Mouse (Mus musculus) left cerebral cortex, postnatal 14 days (tissue): ENCODE measurements around the gene Kcmf1. TPM values are rescaled to one million over a fixed set of nuclear protein-coding genes. Genes with fewer than 3 reads are reported as not detected.

ENCODE experiments used
- DNase-seq, 2 experiments: peaks; one replicate each; pipeline ENCODE4 v3.0.0; 2021 to 2022; ENCODE audit warnings: low spot score in 2 of 2, mixed read lengths in 1 of 2
- intact Hi-C: fragments of 180-260 bp; cut with DNase I; formaldehyde crosslinking; loops from one replicate; pipeline ENCODE4 v1.15.1; 2025
- long read RNA-seq, 2 experiments: library from polyadenylated mRNA; stranded (forward); transcript quantifications; one replicate each; pipeline ENCODE4 v2.0.0; 2021
- total RNA-seq, 2 experiments: library from RNA; stranded (reverse); gene quantifications; 2 replicates each; pipeline ENCODE4 v1.2.3; 2021

Gene Kcmf1
- total RNA-seq = 10 to 100 TPM; 62.3 to 62.5 TPM
- long read RNA-seq, experiment 1, transcript Kcmf1-201 (7 exons, 3,251 nt) = major isoform, 89 of 104 reads
- long read RNA-seq, experiment 1, partial matches to known transcripts = 13 of 104 reads
- long read RNA-seq, experiment 1, other reads (novel, unspliced or antisense) = 1 of 104 reads
- long read RNA-seq, experiment 2, transcript Kcmf1-201 (7 exons, 3,251 nt) = major isoform, 56 of 68 reads
- long read RNA-seq, experiment 2, partial matches to known transcripts = 1 of 68 reads
- long read RNA-seq, experiment 2, other reads (novel, unspliced or antisense) = 10 of 68 reads

DNA sequence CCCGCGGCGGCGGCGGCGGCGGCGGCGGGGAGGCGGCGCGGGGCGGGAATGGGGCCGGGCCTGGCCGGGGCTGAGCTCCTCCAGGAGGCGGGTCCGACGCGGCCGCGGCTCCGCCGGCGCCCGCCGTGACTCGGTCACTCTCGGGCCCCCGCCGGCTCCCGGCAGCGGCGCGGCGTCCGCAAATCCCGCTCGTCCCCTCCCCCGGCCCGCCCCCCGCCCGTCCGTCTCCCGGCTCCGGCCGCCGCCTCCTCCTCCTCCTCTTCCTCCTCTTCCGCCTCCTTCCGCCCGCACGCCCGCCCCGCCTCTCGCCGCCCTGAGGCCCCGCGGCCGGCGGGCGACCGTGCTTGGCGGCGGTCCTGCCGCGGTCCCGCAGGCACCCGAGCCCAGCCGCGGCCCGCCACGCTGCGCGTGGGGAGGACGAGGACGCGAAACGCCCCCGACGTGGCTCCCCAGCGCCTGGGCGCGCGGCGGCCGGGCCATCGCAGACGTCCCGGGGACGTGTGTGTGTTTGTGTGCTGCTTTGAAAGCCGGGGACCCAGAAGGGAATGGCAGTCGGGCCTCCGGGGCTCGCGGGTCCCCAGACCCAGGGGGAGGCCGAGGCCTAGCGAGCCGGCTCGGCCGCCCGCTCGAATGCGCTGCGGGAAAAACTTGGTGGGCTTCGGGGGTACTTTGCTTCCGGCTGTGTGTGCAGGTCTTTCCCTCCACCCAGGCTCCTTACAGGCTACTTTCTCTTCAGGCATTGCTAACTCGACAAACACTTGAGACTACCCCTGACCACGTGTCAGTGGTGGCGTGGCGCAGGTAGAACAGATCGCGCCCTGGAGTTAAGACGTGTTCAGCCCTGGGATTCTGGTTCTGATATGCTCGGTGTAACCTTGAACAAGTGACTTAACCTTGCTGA, at the start of gene Kcmf1:
Gene Kcmf1, minus strand, starts transcription at position 199 of the 901 bp plus-strand sequence.
- intact Hi-C loops = no loop called here
- DNase-seq = peak; percentile 16 to 58

DNA sequence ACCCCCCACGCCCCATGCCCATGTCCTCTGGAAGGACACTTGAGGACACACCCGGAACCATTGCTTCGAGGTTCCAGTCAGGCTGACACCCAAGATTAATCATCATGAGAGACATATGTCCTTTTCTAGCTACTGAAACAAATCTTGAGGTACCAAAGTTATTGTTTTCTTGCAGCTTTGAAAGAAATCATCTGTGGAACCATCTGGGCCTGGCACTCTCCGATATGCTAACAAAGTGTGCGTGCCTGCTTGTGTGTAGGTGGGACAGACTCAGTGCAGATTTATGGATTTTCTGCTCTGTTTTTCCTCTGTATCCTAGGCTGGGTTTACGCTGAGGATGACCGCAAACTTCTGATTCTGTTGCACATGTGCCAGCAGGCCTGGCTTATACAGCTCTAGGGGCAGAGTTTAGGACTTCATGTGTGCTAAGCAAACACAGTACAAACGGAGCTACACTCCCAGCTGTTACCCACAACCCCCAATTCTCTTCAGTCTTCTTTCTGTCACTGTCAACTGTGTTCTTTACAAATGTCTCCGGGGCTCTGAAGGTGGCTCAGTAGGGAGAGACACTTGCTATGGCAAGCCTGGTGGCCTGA, 49.5 kb upstream of the Kcmf1 start:
- intact Hi-C loops = loop anchor here (10.0 kb wide), 1 partner anchor 106 kb away; no protein-coding TSS in a partner anchor

DNA sequence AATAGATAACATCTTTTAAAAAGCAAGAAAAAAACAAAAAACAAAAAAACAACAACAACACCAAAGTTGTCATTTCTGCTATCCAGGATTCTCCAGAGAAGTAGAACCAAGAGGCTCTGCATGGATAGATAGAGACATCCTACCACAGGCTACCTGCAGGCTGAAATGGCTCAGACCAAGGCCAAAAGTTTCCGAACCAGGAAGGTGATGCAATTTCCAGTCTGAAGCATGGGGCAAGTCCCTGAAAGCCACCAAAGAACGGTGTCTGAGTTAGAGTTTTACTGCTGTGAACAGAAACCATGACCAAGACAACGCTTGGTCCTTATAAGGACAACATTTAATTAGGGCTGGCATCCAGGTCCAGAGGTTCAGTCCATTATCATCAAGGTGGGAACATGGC, 48.6 kb upstream of the Kcmf1 start:
- intact Hi-C loops = loop anchor here (10.0 kb wide), 1 partner anchor 106 kb away; no protein-coding TSS in a partner anchor
- DNase-seq = no peak

More for the DNA sequence above, 49.5 kb upstream of the Kcmf1 start:
- DNase-seq = peak; percentile 73 to 80

DNA sequence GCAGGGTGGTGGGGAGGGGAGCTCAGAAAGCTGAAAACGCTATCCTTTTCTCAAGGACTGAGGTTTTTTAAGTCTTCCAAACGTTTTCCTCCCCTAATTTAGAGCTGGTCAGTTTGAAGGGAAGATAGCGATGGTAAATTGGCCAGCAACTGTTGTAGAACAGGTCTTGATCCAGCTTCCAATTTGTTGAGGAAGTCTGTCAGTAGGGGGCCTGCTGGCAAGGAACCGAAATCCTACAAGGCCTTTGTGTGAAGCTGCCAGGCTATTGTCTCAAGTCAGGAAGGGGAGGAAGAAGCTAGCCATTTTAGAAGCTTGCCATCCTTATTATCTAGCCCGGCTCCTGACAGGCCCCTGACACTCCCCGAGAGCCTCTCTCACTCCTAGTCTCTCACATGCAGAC, 48.2 kb upstream of the Kcmf1 start:
- DNase-seq = no peak
- intact Hi-C loops = loop anchor here (10.0 kb wide), 1 partner anchor 107 kb away; no protein-coding TSS in a partner anchor

DNA sequence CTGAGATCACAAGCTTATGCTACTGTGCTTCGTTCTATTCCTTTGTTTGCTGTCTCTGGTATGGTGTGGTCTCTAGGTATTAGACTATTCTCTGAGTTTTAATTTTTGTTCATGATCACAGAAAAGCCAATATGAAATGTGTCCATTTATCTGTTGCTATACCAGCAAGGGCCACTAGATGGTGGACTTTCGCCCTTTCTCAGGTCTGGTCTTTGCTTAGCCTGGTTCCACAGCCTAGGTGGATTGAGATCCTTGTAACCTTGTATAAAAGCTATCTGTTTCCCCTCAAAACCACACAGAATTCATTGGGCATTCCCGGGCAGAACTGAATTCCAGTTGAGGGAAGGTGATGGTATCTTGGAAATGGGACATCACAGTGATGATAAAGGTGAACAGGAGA, 40.7 kb upstream of the Kcmf1 start:
- peak; percentile 61 to 84 for DNase-seq
- intact Hi-C loops = loop anchor here (1.0 to 10.0 kb wide), 4 partner anchors 70 to 287 kb away; no protein-coding TSS in a partner anchor

DNA sequence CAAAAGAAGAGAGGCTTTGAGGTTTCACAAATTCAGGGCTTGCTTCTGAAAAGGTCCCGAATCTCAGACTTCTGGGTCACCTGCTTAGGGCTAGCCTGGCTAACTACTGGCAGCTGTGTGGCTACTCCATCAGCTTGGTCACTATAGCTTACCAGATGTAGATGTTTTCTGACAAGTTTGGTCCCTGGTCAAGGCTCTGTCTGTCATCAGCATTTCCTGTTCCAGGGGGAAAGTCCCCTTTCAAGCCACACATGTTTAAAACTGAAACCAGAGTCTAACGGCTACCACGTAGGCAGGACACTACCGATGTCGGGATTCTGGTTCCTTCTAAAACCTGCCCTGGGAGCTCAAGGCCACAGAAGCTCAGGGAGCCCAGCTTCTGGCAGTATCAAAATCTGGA, 38.1 kb upstream of the Kcmf1 start:
- intact Hi-C loops = no loop called here
- DNase-seq = no peak

DNA sequence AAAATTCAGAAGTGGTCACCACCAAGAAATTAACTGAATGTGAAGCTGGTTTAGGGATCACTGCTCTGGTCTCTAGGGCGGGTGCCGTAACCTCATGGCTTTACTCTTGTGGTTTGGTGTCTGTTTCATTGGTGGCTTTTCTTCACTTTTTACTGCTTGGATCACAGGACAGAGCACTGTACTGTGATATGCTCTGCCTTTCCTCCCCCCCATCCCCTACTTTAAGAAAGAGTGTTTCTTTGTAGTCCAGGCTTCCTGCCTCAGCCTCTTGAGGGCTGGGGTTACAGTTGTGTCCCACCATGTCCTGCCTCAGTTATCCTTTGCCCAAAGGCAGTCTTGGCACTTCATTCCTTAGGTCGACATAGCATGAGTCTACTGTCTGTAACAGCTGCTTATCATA, 37.7 kb upstream of the Kcmf1 start:
- intact Hi-C loops = no loop called here
- DNase-seq = no peak

DNA sequence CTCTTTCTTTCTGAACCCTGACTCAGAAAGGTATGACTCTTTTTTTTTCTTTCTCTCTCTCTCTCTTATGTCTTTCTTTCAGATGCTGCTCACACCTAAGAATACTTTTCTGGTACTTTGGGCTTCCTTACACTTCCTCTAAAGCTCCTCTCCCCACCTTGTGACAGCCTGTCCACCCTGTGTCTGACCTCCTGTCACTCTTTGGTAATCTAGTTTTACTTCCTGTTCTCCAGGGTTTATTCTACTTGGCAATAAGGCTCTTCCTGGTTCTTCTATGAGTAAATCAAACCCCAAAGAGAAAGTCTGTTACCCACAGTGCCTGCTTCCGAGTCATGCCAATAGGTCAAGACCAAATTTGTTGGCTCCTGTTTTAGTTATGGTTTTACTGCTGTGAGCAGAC, 33.2 kb upstream of the Kcmf1 start:
- DNase-seq = no peak
- intact Hi-C loops = no loop called here

DNA sequence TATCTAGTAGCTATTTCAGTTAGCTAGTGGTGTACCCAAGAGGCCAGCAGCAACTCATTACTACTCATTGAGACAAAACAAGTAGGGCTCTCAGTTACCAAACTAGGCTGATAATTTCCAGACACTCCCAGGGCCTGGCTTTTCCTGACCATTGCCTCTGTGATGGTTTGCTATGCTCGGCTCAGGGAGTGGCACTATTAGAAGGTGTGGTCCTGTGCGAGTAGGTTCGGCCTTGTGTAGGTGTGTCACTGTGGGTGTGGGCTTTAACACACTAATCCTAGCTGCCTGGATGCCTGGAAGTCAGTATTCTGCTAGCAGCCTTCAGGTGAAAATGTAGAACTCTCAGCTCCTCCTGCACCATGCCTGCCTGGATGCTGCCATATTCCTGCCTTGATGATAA, 31.8 kb upstream of the Kcmf1 start:
- no peak for DNase-seq
- intact Hi-C loops = no loop called here

DNA sequence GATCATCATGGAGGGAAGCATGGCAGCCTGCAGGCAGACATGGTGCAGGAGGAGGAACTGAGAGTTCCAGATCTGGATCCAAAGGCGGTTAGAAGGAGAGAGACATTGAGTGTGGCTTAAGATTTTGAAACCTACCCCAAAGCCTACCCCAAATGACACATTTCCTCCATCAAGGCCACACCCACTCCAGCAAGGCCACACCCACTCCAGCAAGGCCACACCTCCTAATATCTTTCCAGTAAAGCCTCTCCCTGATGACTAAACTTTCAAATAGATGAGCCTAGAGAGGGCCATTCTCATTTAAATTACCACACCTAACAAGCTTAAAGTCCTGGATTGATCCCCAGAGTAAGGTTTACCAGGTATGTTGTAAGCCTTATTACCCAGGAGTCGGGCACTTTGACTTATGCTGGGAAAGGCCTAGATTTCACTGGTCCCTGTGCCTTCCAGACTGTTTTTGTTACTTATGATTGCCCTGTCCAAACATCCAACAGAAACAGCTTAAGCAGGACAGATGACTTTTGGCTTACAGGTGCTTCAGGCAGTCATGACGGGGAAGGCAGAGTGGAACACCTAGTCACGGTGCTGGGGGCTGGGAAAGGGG, 30.1 kb upstream of the Kcmf1 start:
- intact Hi-C loops = no loop called here
- no peak for DNase-seq

DNA sequence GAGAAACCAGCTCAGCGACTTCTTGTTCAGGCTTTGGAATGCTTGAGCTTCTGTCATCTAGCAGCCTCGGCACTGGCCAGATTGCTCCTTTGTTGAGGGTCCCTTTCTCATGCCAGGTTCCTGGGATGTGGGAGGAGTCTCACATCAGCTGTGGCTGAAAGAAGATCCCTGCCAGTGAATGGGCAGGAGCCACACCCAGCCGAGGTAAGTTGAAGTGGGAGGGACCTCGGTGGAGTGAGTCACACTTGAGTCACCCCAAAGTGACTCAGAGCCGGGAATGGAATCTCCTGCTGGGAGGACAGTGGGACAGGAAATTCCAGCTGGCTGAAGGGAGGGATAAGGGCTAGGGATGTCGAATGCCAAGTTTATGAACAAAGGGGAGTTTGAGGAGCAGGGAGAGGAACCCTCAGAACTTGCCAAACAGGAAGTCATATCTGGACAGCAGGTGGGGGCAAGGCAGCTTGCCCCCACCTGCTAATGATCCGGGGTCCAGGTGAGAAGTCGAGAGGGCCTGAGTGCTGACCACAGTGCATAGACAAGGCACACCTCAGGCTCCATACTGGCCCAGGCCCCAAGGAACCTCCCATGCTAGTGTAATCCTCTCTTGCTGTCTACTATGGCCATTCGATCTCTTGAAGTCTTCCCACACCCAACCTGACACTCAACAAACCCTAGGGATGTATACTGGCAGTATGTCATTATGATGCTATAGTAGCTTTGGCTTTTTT, 27.1 kb upstream of the Kcmf1 start:
- no peak for DNase-seq
- intact Hi-C loops = no loop called here

DNA sequence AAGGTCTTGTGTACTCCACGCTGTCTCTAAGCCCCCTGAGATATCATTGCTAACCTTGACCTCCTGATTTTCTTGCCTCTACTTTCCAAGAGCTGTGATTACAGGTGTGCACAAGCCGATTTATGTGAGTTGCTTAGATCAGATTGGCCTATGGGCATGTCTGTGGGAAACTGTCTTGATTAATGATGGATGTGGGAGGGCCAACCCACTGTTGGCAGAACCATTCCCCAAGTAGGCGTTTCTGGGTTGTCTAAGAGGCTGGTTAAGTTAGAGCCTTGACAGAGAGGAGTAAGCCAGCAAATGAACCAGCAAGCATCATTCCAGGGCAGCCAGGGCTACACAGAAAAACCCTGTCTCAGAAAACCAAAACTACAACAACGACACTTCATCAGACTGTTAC, 26.3 kb upstream of the Kcmf1 start:
- DNase-seq = no peak
- intact Hi-C loops = no loop called here

DNA sequence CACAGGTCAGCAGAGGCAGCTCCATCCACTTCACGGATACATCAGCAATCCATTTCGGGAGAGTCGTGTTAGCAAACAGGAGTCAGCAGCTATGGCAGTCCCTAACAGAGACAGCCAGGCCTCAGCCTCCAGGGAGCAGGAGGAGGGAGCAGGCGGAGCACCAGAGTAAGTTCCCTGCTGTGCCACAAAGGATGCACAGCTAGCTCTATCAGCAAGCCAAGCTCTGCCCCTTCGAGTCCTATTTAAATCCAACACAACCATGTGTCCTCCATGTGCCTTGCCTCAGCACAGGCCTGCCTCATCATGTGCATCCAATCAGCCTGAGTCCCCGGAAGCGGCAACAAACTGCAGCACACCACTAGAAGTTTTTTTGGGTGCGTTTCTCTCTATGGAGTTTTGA, 23.6 kb upstream of the Kcmf1 start:
- intact Hi-C loops = no loop called here
- DNase-seq = no peak

DNA sequence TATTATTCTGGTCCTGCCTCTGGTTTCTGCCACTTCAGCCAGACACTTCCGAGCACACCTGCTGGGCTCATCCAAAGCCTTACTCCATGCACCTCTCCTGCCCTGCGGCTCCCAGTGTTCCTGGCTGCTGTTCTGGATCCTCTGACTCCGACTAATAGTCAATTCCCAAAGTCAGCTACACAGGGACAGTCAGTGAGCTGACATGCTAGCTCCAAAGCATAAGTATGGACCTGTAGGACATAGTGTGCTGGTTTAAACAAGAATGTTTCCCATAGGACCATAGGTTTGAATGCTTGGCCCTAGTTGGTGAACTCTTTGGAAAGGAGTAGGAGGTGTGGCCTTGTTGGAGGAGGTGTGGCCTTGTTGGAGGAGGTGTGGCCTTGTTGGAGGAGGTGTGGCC, 21.3 kb upstream of the Kcmf1 start:
- intact Hi-C loops = no loop called here
- no peak for DNase-seq

DNA sequence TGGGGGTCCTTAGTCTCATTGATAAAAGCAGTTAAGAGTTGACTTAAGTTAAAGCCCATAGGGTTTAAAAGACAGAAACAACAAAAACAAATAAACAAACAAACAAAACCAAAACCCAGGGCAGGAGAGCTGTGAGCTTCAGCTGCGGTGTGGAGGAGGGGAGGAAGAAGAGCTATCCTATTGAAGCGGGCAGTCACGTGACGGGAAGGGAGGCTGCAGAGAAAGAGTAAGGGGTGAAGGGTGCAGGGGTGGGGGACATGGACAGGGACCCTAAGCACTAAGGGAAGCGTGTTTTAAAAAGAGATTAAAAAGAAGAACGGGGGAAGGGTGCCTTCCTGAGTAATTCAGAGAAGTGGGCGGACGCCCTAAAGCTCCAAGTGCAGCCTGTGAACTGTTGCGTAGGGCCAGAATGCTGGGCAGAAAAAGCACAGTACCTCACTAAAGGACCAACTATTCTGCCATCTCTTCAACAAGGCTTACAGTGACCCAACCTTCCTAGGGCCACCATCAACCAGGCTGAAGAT, 18.8 kb upstream of the Kcmf1 start:
- intact Hi-C loops = no loop called here
- DNase-seq = no peak

DNA sequence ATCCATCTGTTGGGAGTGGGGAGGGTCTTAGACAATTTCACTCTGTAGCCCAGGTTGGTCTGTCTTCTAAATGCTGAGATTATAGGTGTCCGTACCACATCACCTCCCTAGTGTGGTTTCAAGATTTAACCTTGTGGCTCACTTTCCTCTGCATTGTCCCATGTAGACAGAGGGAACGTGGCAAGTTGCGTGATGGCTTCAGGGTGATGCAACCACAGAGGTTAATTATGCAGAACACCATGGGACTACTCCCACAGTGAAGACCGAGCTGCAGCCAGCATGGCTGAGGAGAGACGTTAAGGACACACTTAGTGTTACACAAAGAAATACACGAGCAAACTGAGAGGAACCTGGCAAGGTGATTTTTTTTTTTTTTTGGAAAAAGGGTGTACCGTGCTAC, 16.6 kb upstream of the Kcmf1 start:
- no peak for DNase-seq
- intact Hi-C loops = no loop called here

DNA sequence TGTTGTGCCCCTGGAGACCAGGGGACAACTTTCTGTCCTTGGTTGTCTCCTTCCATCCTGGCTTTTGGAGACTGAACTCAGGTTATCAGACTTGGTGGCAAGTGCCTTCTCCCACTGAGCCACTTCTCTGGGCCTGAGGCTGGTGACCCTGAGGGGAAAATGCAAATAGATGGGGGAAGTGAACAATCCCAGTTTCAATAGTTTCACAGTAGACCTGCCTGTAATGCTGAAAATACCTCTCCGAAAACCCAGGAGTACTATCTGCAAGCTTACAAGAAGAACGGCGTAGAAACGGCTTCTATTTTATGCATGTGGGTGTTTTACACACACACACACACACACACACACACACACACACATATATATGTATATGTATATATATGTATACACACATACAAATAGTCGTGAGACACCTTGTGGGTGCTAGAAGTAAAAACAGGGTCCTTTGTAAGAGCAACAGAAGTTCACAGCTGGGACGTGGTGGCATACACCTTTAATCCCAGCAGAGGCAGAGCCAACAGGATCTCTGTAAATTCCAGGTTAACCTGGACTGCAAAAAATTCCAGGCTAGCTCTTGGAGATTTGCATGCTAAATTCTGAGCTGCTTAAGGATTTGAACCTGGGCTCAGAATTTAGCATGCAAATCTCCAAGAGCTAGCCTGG, 14.4 kb upstream of the Kcmf1 start:
- DNase-seq = no peak
- intact Hi-C loops = no loop called here

DNA sequence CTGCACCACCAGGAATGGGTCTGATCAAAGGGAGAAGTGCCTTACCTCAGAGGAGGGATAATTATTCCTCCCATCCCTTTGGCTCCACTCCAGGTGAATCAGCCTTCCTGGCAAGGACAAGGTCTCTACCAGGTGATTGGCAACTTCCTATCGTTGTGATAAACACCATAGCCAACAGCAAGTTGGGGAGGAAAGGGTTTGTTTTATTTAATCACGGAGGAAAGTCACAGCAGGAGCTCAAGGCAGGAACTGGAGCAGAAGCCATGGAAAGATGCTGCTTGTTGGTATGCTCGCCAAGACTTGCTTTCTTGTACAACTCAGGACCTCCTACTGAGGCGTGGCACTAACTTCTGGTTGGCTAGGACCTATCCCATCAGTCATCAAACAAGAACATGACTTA, 11.5 kb upstream of the Kcmf1 start:
- intact Hi-C loops = no loop called here
- no peak for DNase-seq
